Mouse (Mus musculus): ENCODE data around the gene Pcdh15.

Gene Pcdh15

GRCm38 (mm10) chr10:73098966-73099845 lies at the start of gene Pcdh15:
TSS of gene Pcdh15 (plus strand) at chr10:73099342.
- DNase-seq: no peak

GRCm38 (mm10) chr10:73052074-73052473 lies 47.1 kb upstream of the Pcdh15 start:
- DNase-seq: no peak

GRCm38 (mm10) chr10:73059726-73060230 lies 39.4 kb upstream of the Pcdh15 start:
- DNase-seq: no peak

DNA sequence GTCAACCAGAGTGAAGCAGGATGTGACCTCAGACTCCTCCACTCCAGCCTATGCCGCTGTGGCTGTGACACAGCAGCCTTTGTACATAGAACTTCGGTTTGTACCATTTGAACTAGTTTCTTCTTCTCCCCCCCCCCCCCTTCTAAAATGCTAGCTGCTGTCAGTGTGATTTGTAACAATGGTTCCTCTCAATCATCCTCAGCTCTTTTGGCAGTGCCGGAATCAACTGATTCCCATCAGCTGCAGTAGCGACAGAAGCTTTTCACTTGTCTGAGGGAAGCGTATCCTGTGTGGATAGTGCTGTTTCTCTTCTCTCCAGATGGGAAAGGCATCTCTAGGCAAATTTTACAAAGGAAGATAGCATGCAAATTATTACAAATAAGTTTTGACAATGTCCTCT lies 12.4 kb upstream of the Pcdh15 start:
- no peak for DNase-seq

GRCm38 (mm10) chr10:73096531-73097135 lies 2.5 kb upstream of the Pcdh15 start:
- DNase-seq: peak; percentile 20

DNA sequence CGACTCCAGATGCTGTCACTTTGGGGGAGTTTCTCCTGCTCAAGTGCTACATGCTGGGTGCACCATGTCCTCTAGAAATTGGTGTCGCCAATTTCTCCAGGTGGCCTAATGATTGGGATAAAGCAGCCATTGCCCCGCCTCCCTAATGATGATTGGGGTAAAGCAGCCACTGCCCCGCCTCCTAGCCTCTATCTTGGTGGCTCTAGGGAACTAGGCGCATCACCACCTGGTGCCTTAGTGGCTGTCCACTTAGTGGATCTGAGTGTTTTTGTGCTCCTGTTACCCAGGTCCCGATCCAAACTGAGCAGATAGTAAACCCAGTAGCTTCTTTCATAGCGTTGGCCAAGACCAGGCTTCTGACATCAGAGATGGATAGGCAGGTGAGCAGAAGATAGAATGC lies 2.0 kb upstream of the Pcdh15 start:
- no peak for DNase-seq

- DNase-seq: peak; percentile 27
These were observed 1.2 kb upstream of the Pcdh15 start for GRCm38 (mm10) chr10:73097979-73098378.

- DNase-seq: no peak
These were observed 702 bp downstream of the Pcdh15 start for GRCm38 (mm10) chr10:73099846-73100241.

- no peak for DNase-seq
These were observed 4.3 kb downstream of the Pcdh15 start for GRCm38 (mm10) chr10:73103383-73103994.

DNA sequence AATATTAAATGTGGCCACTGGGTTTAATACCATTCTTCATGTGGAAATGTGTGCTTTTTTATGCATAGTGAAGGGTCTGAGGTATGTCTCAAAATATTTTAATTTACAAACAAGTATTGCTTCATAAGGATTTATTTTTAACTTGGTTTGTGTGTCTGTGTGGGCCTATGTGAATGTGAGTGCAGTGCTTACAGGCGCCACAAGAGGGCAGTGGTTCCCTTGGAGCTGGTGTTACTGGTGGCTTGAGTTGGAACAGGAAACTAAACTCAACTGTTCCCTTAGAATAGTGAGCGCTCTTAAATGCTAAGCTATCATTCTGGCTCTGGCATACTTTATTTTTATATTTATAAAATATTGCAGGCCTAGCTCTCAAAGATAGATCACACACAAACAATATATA lies 6.8 kb downstream of the Pcdh15 start:
- no peak for DNase-seq

- no peak for DNase-seq
These were observed 38.8 kb downstream of the Pcdh15 start for GRCm38 (mm10) chr10:73137985-73138384.

DNA sequence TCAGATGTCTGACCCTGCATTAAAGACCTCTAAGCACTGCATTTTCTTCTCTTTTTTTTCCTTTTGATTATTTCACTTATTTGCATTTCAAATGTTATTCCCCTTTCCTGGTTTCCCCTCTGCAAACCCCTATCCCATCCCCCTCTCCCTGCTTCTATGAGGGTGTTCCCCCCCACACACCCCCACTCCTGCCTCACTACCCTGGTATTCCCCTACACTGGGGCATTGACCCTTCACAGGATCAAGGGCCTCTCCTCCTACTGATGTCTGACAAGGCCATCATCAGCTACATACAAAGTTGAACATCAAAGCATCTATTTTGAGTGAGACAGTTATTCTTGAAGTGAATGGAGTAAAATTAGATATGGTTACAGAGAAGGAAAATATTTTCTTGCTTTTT lies 48.4 kb downstream of the Pcdh15 start:
- no peak for DNase-seq

- no peak for DNase-seq
These were observed 48.8 kb downstream of the Pcdh15 start for GRCm38 (mm10) chr10:73147978-73148377.

DNA sequence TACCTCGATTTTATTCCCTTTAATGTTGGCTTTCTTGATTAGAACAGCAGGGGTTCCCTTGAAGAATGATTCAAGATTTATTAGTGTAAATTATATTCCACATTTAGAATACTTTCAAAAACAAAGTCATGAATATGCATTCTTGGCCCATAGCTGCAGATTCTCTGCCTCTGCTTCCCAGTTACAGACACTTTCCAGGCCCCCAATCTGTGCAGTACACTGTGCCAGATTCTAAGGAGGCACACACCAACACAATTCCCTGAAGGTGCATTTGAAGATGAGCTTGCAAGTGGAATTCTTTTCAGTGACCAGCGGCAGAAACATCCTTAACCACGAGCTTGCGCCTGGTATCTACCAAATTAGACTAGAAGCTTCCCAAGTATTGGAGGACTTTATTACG lies 55.4 kb downstream of the Pcdh15 start:
- DNase-seq: no peak

- no peak for DNase-seq
These were observed 62.6 kb downstream of the Pcdh15 start for GRCm38 (mm10) chr10:73161757-73162156.

GRCm38 (mm10) chr10:73216001-73216400 lies 116.9 kb downstream of the Pcdh15 start:
- no peak for DNase-seq

GRCm38 (mm10) chr10:73242294-73242693 lies 143.2 kb downstream of the Pcdh15 start:
- no peak for DNase-seq

GRCm38 (mm10) chr10:73280438-73280837 lies 181.3 kb downstream of the Pcdh15 start:
- DNase-seq: no peak

DNA sequence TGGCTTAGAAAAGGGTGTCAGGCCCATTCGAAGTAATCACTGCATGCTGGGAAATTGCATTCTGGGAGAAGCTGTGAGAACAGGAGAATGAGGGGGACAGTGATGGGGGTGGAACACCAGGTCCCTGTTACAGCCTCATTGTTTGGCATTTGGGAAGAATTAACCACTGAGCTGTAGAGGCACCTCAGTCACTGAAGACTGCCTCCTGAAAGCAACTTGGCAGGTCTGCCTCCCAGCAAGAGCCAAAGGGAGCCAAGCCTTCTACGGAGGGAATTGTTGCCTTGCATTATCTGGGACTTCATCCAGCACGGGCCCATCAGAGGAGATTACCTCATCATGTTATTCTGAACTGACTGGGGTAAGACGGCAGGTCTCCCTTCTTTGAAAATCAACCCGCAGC lies 197.3 kb downstream of the Pcdh15 start:
- no peak for DNase-seq

DNA sequence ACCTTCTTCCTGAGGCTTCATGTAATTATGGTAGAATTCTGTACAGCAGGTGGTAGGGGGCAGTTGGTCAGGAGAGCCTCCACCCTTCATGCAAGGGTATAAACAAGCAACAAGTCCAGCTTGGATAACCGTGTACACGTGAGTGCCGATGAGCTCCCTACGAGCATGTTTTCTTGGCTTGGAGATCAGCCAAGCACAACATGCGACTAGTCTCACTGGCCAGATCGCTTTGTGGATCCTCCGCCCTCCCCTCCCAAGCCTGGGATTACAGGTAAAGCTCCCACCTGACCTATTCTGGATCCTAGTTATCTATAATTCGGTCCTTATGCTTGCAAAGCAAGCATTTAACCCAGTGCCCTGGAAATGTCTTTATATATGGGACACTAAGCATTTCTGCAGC lies 202.8 kb downstream of the Pcdh15 start:
- DNase-seq: no peak

- no peak for DNase-seq
These were observed 207.5 kb downstream of the Pcdh15 start for GRCm38 (mm10) chr10:73306677-73307076.

- no peak for DNase-seq
These were observed 227.7 kb downstream of the Pcdh15 start for GRCm38 (mm10) chr10:73326861-73327260.

GRCm38 (mm10) chr10:73333426-73333825 lies 234.3 kb downstream of the Pcdh15 start:
- no peak for DNase-seq

- no peak for DNase-seq
These were observed 279.9 kb downstream of the Pcdh15 start for GRCm38 (mm10) chr10:73379001-73379400.

All from cerebellum, adult 8-10 months (tissue).